Mouse (Mus musculus) gonadal fat pad, adult 2 months (tissue): ENCODE results near the gene Pam. TPM values are rescaled to one million over a fixed set of nuclear protein-coding genes. Genes with fewer than 3 reads are reported as not detected.

Experiments
- DNase-seq: peaks from one replicate; pipeline ENCODE4 v3.0.0-alpha.2; 2012; ENCODE audit warnings: low read depth
- polyA plus RNA-seq: library from polyadenylated mRNA; depleted of rRNA; stranded (reverse); fragments of >200 nt; gene quantifications from 2 replicates; pipeline ENCODE4 v1.2.3, GENCODE M21; 2012; rRNA removed

Gene Pam
- polyA plus RNA-seq: 32.0 and 71.9 TPM in 2 replicates

GRCm38 (mm10) chr1:98095246-98095990 is at the start of gene Pam:
TSS of gene Pam (minus strand) at chr1:98095646.
- no peak for DNase-seq

DNA sequence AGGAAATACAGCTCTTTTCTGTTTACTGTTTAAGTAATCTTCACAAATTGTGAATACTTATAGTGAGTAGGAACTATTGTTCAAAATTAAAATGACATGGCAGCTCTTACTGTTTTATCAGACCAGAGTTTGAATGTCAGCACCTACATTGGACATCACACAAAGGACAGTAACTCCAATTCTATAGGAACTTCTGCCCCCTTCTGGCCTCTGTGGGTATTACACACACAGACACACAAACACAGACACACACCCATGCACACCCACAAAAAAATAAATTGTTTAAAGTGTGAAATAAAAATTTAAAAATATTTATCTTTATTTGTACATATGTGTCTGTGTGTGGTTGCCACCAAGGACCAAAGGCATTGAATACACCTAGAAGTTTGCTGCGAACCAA is 49.4 kb upstream of the Pam start:
- no peak for DNase-seq

GRCm38 (mm10) chr1:98131244-98131643 is 35.8 kb upstream of the Pam start:
- DNase-seq: no peak

DNA sequence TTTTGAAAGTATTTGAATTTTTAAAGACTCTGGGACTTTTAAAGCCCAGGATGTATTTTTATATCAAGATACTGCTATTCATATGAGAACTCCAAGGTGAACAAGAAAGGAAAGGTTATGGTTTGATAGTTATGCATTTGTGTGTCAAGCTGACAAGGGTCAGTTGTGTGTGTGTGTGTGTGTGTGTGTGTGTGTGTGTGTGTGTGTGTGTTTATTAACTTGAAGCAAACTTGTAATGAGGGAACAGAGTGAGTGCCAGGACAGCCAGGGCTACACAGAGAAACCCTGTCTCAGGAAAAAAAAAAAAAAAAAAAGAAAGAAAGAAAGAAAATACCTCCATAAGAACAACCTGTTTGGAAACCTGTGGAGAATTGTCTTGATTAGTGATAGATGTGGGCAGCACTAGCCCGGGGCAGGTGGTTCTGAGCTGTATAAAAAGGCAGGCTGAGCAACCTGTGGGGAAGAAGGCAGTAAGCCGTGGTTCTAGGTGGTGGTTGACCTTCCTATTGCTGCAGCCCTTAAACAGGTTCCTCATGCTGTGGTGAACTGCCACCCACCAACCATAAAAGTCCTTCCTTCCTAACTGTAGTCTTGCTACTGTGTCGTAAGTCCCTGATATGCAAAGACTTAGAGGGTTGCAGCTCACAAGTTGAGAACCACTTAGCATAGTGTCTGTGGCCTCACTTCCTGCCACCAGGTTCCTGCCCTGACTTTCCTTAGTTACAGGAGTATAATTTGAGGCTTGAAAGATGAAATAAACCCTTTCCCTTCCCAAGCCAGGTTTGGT is 34.3 kb upstream of the Pam start:
- no peak for DNase-seq

DNA sequence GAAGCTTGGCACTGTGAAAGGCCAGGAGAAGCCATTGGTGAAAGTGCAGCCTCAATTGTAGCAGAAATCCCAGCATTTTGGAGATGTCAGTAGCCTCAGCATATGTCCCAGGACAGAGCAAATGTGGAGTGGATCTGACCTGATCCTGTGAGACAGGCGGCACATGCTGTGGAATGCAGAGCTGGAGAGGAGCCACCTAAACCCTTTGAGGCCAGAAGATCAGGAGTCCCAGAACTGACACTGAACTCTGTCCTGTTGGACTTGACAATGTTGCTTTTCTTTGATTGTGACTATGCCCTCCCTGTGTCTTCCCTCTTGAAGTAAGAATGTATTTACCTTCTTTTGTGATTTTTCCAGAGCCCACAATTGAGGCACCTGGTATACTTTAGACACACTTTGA is 33.7 kb upstream of the Pam start:
- DNase-seq: no peak

GRCm38 (mm10) chr1:98128338-98129096 is 33.1 kb upstream of the Pam start:
- DNase-seq: no peak

DNA sequence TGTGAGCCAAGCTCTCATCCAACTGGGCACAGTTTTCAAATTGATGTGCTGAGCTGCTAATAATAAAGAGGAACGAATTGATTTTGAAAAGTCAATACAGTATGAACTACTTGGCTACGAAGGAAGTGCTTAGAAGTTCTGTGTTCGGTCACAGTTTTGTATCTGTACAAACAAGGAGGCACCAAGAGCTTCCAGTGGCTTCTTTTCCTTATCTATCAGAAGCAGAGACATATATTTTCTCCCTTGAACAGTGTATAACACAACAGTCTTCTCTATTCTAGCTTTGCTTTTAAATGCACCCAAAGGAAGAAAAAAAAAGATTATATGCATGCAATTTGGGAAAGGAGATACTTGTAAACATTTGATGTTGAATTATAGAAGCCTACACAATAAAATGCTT is 30.8 kb upstream of the Pam start:
- DNase-seq: no peak

GRCm38 (mm10) chr1:98124727-98125126 is 29.3 kb upstream of the Pam start:
- no peak for DNase-seq

GRCm38 (mm10) chr1:98119595-98119994 is 24.1 kb upstream of the Pam start:
- DNase-seq: no peak

GRCm38 (mm10) chr1:98107599-98107998 is 12.2 kb upstream of the Pam start:
- no peak for DNase-seq

- no peak for DNase-seq
Measured at GRCm38 (mm10) chr1:98099441-98099840, 4.0 kb upstream of the Pam start.

DNA sequence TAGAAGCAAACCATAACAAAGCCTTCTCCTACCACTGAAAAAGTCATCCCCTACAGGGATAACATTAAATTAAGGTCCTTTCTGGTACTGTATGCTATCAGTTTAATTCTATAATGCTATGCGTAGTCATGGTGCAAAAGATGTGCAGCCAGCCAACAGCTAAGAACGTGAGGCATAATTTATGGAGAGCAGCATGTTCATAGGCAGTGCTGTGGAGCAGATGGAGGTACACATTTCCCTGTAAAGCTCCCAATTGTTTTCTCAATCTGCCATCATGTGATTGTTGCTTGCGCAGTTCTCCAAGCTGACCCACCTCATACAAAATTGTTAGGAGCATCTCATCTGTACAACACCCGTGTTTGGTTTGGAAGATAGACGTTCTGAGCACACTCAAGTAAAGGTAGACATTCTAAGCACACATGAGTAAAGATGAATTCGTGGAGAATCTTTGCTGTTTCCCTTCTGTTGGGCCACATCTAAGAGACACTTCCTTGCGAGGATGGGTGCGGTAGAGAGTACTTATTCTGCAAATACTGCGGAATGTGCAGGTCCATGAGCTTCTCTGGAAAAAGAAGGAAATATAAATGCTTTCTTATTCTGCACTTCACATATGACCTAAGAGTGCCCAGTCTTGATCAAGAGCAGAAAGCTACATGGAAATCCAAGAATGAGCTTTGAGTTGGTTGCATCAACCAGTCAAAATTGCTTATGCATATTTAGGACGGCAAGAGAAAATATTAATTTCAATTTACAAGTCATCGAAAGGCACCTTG is 2.7 kb upstream of the Pam start:
- DNase-seq: no peak

DNA sequence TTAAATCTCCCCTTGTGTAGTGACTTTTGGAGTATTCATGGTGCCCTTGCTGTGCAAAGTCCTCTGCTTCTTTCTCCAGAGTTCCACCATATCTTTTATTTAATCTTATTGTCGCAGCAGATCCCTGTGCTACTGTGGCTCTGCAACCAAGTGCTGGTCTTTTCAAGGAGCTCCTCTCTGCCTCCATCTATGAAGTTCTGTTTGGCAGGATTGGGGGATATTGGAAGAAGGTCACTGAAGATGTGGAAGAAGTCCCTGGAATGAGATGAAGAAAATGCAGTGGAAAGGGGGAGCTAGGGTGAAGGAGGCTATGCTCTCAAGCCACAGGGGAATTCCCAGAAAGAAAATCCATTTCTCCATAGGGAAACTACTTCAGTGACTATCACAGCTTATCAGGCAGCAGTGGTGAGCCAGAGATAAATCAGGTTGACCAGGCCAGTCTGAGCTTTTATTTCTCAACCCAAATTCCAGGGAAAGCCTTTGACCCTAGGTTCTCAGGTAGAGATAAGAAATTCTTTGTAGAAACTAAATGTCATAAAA is 1.0 kb upstream of the Pam start:
- DNase-seq: no peak

DNA sequence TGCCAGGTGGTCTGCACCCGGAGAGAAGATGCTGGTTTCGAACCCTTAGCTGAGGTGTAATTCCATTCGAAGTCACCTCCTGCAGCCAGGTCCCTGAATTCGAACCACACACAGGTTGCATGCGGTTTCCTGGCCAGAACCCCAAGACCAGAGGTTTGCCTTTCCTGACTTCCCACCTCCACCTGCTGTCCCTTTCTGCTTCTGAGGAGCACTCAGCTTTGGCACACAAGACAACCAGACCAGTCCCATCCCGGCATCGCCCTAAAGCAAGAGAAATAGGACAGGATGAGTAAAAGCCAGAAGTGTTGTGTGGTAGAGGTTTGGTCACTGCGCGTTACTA is 515 bp upstream of the Pam start:
- DNase-seq: no peak

- no peak for DNase-seq
Measured at GRCm38 (mm10) chr1:98094811-98095245, 618 bp downstream of the Pam start.

GRCm38 (mm10) chr1:98089336-98089975 is 6.0 kb downstream of the Pam start:
- no peak for DNase-seq

DNA sequence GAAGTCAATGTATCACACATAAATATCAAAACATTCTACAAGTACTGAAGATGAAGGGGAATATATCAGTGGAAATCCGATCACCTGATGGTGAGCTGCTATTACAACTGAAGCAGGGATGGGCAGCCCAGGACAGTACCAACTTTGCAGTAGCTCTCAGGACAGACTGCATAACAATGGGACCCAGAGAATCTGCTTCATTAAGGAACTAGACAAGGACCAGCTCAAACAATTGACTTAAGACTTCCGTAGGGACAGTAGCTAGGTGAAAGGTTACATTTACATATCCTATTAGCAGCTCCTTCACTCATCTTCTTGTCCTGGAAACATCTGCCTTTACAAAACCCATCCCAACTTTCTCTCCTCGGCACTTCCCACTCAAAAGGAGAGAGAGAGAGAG is 9.0 kb downstream of the Pam start:
- no peak for DNase-seq

DNA sequence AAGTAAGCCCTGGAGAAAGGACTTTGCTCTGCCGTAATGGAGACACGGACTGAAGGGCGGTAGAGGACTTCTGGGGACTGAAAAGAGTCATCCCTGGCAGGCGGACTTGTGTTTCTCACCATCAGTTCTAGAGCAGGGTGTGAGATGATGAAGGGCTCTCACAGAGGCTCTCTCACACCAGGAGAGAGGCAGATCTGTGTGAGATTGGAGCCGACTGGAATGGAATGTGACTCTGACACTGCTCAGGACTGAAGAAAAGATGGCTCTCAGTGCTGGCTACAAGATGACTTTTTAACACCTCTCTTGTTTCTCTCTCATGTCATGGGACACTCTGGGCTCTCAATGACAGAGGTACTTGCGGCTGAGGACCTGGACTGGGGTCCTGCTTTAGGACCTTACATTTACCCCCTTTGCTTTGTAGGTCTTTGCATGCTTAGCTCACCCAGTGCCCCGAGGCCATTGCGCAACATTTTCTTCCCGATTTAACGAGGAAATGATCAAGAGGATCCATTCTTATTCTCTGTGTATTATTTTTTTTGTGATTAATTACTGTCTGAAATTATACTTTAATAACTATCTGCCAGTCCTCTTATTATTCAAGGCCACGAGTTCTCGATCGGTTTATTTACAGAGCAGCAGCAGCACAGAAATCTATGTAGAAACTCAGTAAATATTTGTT is 10.7 kb downstream of the Pam start:
- no peak for DNase-seq

GRCm38 (mm10) chr1:98083508-98083907 is 11.9 kb downstream of the Pam start:
- no peak for DNase-seq

DNA sequence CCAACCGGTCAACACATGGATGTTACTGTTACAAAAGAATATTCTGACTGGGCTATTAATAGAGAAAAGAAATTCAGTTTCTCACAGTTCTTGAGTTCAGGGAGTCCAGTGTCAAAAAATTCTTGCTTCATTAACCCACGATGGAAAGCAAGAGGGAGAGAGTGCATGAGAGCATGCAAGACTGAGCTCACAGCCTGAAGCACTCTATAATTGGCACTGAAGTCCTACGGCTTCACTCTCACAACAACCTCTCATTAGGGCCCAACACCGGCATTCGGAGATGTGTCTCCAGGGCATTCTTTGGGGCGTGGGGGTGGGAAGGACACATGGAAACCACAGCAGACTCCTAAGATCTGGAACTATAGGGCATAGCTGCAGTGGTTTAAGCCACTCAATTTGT is 12.5 kb downstream of the Pam start:
- DNase-seq: no peak
